Mouse (Mus musculus) layer of hippocampus, postnatal 36 days (tissue): Measurements from ENCODE around the gene Gm3012. TPM values are rescaled to one million over a fixed set of nuclear protein-coding genes. Genes with fewer than 3 reads are reported as not detected.
"Not testable (repeated sequence)": the region's sequence is repeated elsewhere in the genome, so short reads cannot be mapped to it uniquely, and the experiment has no call there.

Experiments
- DNase-seq, 2 experiments: peaks; one replicate each; pipeline ENCODE4 v3.0.0; 2022
- total RNA-seq, 2 experiments: library from RNA; stranded (reverse); gene quantifications; 2 replicates each; pipeline ENCODE4 v1.2.3; 2021

The Gm3012 gene
- not detected for total RNA-seq

- DNase-seq = not testable (repeated sequence)
Observed at GRCm38 (mm10) chr14:3634212-3634611, at the start of gene Gm3012. Gene Gm3012, plus strand, starts transcription at chr14:3634512.

GRCm38 (mm10) chr14:3651730-3652129 lies 17.4 kb downstream of the Gm3012 start, which contains the start of gene Gm3020:
Gene Gm3020, plus strand, starts transcription at chr14:3652030.
- not testable (repeated sequence) for DNase-seq

- DNase-seq = not testable (repeated sequence)
Observed at GRCm38 (mm10) chr14:3688483-3688882, 54.2 kb downstream of the Gm3012 start, which contains the start of gene Gm3043. Gene Gm3043, plus strand, starts transcription at chr14:3688783.

Other genes with a start within 250 kb of the Gm3012 start
- gene Gm10413, start 239.4 kb upstream of the Gm3012 start, total RNA-seq = not detected
- 1 to 10 TPM; 2.7 to 2.8 TPM for gene Gm10409, start 221.9 kb upstream of the Gm3012 start, total RNA-seq
- gene Gm3005, start 206.4 kb upstream of the Gm3012 start, total RNA-seq = under 1 TPM; 0.40 to 0.70 TPM
- gene Gm10408, start 185.1 kb upstream of the Gm3012 start, total RNA-seq = not detected
- 1 to 10 TPM; 2.7 to 2.8 TPM for gene Gm3020, start 17.5 kb downstream of the Gm3012 start, total RNA-seq
- gene Gm3043, start 54.3 kb downstream of the Gm3012 start, total RNA-seq = not detected
- gene Gm3002, start 175.6 kb downstream of the Gm3012 start, total RNA-seq = under 1 TPM in 1 of 2 experiments, not detected in 1; 0.58 TPM
- gene Gm3033, start 211.7 kb downstream of the Gm3012 start, total RNA-seq = not detected
- gene Gm2916, start 249.7 kb downstream of the Gm3012 start, total RNA-seq = not detected